Comparison of ENCODE assay signal across 15 mouse cellular contexts in genomic region chr19:24683016-24683720, GRCm38 (mm10). TPM values are rescaled to one million over a fixed set of nuclear protein-coding genes. Genes with fewer than 3 reads are reported as not detected.
A peak's percentile ranks its signal among the peaks of the same experiment; 100 is the strongest.
DNase-seq lines count a peak whose midpoint lies in the region; ATAC-seq lines count a peak whose summit lies in the region.
"Had no signal": no experiment of that assay in that cellular context is flagged by ENCODE, and none has a peak within 500 bp of the region (broad histone marks: within the 10 kb centered on the region; RNA-seq: fewer than 3 reads in every experiment).

No protein-coding gene starts in this region.

- H3K36me3 ChIP-seq in heart, embryonic 16.5 days (ENCODE audit: control insufficient read depth, insufficient read depth) = no peaks in the 10 kb centered on the region
- H3K36me3 ChIP-seq: hindbrain, embryonic 15.5 days; liver, embryonic 12.5 days; neural tube, embryonic 15.5 days had no signal

- H3K27me3 ChIP-seq in heart, embryonic 16.5 days (ENCODE audit: control insufficient read depth, insufficient read depth, low read length) = no peaks in the 10 kb centered on the region
- H3K27me3 ChIP-seq: hindbrain, embryonic 15.5 days; liver, embryonic 12.5 days; neural tube, embryonic 15.5 days had no signal

- DNase-seq in lung, postnatal 36 days = peak; percentile 20
- DNase-seq in lung, postnatal 14 days = no peak
- peak; percentile 57 for DNase-seq in kidney, postnatal 10 days
- DNase-seq in retina, embryonic 14.5 days (ENCODE audit: low spot score) = no peak
- DNase-seq in retina, postnatal 1 day = no peak
- no peak for DNase-seq in cerebellum, postnatal 25 days
- DNase-seq: layer of hippocampus, postnatal 36 days; lung, postnatal 4 days; right cerebral cortex, postnatal 4 days; thymus, postnatal 14 days had no signal

- ATAC-seq in heart, embryonic 16.5 days (replicated peaks; ENCODE audit: extremely low read depth, insufficient read depth, low FRiP score) = no peak; the same call in 1 of the 2 replicates
- ATAC-seq: liver, embryonic 12.5 days; midbrain, embryonic 16.5 days had no signal

- no peaks in the 10 kb centered on the region for H3K9me3 ChIP-seq in heart, embryonic 16.5 days (replicated peaks; ENCODE audit: control insufficient read depth, low read length)
- H3K9me3 ChIP-seq: hindbrain, embryonic 15.5 days; liver, embryonic 12.5 days; neural tube, embryonic 15.5 days had no signal

- peaks cover 17% of the 10 kb centered on the region for H3K4me1 ChIP-seq in heart, embryonic 16.5 days (ENCODE audit: control insufficient read depth, insufficient read depth, low read length)
- H3K4me1 ChIP-seq: hindbrain, embryonic 15.5 days; liver, embryonic 12.5 days; neural tube, embryonic 15.5 days had no signal

- peak overlapping the region; percentile 76 for H3K27ac ChIP-seq in heart, embryonic 16.5 days (ENCODE audit: low read length)
- H3K27ac ChIP-seq: hindbrain, embryonic 15.5 days; liver, embryonic 12.5 days; neural tube, embryonic 15.5 days had no signal

- 40% methylated on average over 12 of the region's 12 CpGs for WGBS in heart, embryonic 16.5 days

- H3K4me3 ChIP-seq in heart, embryonic 16.5 days (ENCODE audit: low read length) = no peak overlapping the region
- H3K4me3 ChIP-seq: hindbrain, embryonic 15.5 days; liver, embryonic 12.5 days; neural tube, embryonic 15.5 days had no signal

- H3K9ac ChIP-seq in heart, embryonic 16.5 days (ENCODE audit: low read length) = no peak overlapping the region
- H3K9ac ChIP-seq: hindbrain, embryonic 15.5 days; liver, embryonic 12.5 days; neural tube, embryonic 15.5 days had no signal

- H3K4me2 ChIP-seq in heart, embryonic 16.5 days (ENCODE audit: low read depth, low read length) = no peak overlapping the region
- H3K4me2 ChIP-seq: hindbrain, embryonic 15.5 days; liver, embryonic 12.5 days; neural tube, embryonic 15.5 days had no signal

RNA-seq across cellular contexts. Expression of gene Tmem252, which starts 9.4 kb away (rescaled TPM):
- polyA plus RNA-seq in heart, embryonic 16.5 days (2015; fragmentation: Nextera tagmentation; extraction: Ambion mirVana) = 3.9 TPM in 2 replicates

Comparison
In these comparisons a context has a peak if more than half of its experiments do, and no peak if none do; other contexts are left out.
1. DNase-seq: peak in lung, postnatal 36 days (single experiment) and kidney, postnatal 10 days (single experiment); none in lung, postnatal 14 days (single experiment), retina, embryonic 14.5 days (single experiment), retina, postnatal 1 day (single experiment) and cerebellum, postnatal 25 days (0 of 2).